Mouse (Mus musculus): ENCODE results near the gene Gm8947. TPM values are rescaled to one million over a fixed set of nuclear protein-coding genes. Genes with fewer than 3 reads are reported as not detected.

The Gm8947 gene
- polyA plus RNA-seq, 1 experiment from 2014 or later = not detected

Other genes starting within 250 kb of the Gm8947 start
- 1.1 and 1.8 TPM in 2 replicates for gene Hmcn1, start 198.9 kb upstream of the Gm8947 start, polyA plus RNA-seq (2014; fragmentation: Nextera tagmentation; extraction: Ambion mirVana)
- not detected in 2 replicates for gene Gm47985, start 9.8 kb upstream of the Gm8947 start, polyA plus RNA-seq (2014; fragmentation: Nextera tagmentation; extraction: Ambion mirVana)
- gene Gm47995, start 6.1 kb downstream of the Gm8947 start, polyA plus RNA-seq (2014; fragmentation: Nextera tagmentation; extraction: Ambion mirVana) = not detected in 2 replicates
- gene 3110040M04Rik, start 11.7 kb downstream of the Gm8947 start, polyA plus RNA-seq (2014; fragmentation: Nextera tagmentation; extraction: Ambion mirVana) = not detected in 2 replicates
- gene Gm47996, start 17.8 kb downstream of the Gm8947 start, polyA plus RNA-seq (2014; fragmentation: Nextera tagmentation; extraction: Ambion mirVana) = not detected in 2 replicates
- 323 and 358 TPM in 2 replicates for gene Ivns1abp, start 152.1 kb downstream of the Gm8947 start, polyA plus RNA-seq (2014; fragmentation: Nextera tagmentation; extraction: Ambion mirVana)
- gene Swt1, start 236.1 kb downstream of the Gm8947 start, polyA plus RNA-seq (2014; fragmentation: Nextera tagmentation; extraction: Ambion mirVana) = 16.0 and 21.3 TPM in 2 replicates
- 34.5 and 45.3 TPM in 2 replicates for gene Trmt1l, start 236.2 kb downstream of the Gm8947 start, polyA plus RNA-seq (2014; fragmentation: Nextera tagmentation; extraction: Ambion mirVana)